Mouse (Mus musculus): ENCODE measurements around the gene Fzd2. TPM values are rescaled to one million over a fixed set of nuclear protein-coding genes. Genes with fewer than 3 reads are reported as not detected.

The Fzd2 gene
- total RNA-seq, 4 experiments from 2014 or later: 4.8 to 6.9 (median 5.7) TPM

GRCm38 (mm10) chr11:102623876-102624789 lies 19.9 kb downstream of the Fzd2 start:
- DNase-seq: no peak

DNA sequence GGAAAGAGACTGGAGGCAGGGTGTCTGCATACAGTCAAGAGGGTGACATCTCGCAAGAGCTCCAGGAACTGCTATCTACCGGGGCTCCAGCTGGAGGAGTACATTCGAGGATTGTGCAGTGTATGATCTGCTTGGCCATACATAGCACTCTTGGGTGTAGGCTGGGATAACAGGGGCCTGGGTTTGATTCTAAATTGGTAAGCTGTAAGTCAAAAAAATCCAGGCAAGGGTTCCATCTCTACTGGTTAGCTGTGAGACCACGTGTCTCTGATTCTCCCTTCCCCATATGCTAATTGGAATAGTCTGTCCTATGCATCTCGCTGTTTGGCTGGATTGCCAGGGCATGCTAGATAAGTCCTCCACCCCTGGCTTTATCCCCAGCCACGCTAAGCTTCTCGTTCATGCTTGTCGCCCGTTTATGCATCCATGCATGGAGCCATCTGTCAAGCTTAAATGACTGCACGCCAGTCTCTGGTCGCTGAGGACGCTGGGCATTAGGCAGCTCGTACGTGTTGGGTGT lies 20.8 kb downstream of the Fzd2 start:
- DNase-seq: no peak

- no peak for DNase-seq
Measured at GRCm38 (mm10) chr11:102627171-102627931, 23.2 kb downstream of the Fzd2 start.

DNA sequence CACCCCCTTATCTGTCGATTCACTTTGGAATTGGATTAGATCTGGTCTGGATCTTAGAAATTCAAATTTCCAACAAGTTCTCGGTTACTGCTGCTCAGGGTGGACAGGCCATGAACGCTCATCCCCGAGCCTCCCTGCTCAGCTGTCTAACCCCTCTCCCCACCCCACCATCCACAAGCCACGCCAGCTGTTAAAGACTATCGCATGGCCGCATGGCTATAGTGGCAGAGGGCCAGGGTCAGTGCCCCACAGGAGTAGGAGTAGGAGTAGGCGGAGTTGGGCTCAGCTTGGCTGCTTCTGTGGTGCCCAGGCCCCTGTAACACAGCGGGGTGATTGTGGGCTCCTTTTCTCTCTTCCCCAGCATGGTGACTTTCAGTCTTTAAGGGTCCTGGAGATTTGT lies 24.3 kb downstream of the Fzd2 start:
- no peak for DNase-seq

DNA sequence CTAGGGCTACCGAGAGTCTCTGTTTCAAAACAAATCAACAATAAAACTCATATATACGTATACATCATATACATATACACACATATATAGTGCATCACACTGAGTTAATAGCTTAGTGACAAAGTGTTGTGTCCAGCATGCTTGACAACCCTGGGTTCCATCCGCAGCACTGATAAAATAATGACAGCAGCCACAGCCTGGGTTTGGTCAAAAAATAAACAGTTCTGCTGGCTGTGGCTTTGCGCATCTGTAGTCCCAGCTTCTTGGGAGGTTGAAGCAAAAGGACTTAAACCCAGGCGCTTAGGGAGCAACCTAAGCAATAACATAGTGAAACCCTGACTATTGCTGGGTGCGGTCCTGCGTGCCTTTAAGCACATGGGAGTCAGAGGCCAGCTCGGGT lies 25.2 kb downstream of the Fzd2 start:
- DNase-seq: no peak

- no peak for DNase-seq
Measured at GRCm38 (mm10) chr11:102630731-102631130, 26.5 kb downstream of the Fzd2 start.

DNA sequence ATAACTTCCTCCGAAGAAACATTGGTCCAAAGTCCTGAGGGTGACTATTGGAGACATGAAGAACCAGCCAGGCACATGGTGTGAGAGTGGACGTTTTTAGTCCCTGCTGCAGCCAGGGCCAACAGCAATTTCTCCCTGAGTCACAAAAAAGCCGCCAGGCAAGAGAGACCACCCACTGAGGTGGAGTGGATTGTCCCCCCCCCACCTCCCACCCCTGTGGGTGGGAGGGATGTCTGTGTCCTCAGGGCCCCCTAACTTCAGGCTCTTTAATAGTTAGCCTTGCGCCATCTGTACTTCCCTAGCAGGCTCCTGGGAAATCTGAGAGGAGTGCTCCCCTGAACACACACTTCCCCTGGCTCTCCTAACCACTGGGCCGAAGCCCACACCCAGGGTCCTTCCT lies 27.0 kb downstream of the Fzd2 start:
- no peak for DNase-seq

- no peak for DNase-seq
Measured at GRCm38 (mm10) chr11:102632725-102633124, 28.5 kb downstream of the Fzd2 start.

DNA sequence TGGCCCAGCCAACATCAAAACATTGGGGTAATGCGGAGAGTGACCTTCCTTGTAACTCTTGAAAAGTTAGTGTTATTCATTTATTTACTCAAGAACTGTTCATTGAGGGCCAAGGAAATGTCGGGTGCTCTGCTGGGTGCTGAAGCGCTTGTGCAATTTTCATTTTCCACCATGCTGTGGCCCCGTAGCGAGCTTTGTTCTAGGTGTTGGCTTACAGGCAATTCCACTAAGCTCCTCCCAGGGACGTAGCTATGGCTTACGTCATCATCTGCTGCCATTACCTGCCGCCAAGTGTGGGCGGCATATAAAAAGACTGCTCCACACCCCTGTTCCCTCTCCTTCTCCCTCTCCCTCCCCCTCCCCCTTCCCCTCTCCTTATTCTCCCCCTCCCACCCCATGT lies 29.2 kb downstream of the Fzd2 start:
- no peak for DNase-seq

GRCm38 (mm10) chr11:102636887-102637286 lies 32.7 kb downstream of the Fzd2 start:
- DNase-seq: no peak

- DNase-seq: peak; percentile 63
Measured at GRCm38 (mm10) chr11:102643891-102644382, 39.7 kb downstream of the Fzd2 start.

GRCm38 (mm10) chr11:102646226-102646625 lies 42.0 kb downstream of the Fzd2 start:
- DNase-seq: no peak

DNA sequence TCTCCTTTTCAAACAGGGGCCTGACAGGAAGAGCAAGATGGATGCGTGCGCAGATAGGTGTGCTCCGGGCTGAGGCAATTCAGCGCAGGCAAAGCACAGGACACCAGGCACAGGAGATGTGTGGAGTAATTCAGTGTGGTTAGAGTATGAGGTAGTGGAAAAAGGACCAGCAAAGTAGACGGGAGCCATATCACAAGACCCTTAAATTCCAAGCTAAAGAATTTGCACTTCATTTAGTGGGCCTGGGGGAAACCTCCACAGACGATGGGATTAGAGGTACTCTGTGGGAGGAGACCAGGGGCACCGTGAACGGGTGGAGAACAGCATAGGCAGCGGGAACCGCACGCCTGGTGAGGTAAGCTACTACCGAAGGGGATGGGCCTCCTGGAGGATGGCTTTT lies 43.7 kb downstream of the Fzd2 start:
- DNase-seq: no peak

DNA sequence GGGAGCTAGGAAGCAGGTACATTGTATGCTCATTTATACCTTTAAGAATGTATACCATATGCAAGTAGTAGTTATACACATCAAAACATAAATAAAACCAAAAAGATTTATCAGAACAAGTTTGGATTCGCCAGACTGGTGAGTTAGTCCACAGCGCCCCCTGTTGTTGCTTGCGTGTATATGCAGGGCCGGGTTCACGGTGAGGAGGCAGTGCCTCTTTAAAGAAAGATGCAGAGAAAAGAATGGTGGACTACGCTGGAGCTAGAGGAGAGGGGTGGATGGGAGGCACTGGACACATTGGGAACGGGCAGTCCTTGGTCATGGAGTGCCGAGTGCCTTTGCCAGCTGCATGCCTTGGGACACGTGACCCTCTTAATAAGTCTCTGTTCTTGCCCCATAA lies 47.2 kb downstream of the Fzd2 start:
- DNase-seq: peak; percentile 39

- no peak for DNase-seq
Measured at GRCm38 (mm10) chr11:102652844-102653243, 48.6 kb downstream of the Fzd2 start.

DNA sequence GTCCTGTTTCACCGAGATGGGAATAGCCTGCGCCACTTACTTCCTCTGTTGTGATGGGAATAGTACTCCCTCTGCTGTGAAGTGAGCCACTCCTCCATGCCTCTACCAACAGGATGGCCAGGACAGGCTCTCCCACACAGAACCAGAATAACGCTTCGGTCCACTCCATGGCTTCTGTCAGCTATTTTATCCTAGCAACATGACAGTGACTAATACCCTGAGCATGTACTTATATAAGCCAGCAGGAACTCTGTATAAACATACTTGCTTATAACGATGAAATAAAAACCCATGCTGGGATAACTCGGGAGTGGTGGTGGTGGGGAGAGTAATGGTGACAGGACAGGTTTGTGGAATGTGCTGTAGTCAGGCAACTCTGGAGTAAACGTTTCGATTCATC lies 51.7 kb downstream of the Fzd2 start:
- no peak for DNase-seq

DNA sequence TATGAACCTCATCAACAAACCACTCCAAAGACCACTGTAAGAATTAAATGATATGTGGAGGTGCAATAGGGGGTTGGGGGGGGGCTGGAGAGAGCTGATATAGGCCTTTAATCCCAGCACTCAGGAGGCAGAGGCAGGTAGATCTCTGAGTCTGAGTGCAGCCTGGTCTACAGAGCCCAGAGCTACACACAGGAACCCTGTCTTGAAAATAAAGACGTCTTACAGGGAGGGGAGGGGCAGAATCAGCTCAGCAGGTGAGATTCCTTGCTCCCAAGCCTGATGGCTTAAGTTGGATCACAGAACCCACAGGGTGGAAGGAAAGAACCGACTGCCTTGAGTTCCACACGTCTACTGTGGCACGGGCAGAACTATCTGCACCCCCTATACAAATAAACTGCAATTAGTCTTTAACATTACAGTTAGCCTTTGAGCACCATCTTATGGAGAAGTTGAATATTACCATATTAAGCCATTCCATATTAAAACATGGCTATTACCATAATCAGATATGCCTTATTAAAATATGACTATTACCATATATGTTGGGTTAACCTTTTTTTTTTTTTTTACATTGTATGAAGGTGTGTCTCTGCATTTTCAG lies 52.2 kb downstream of the Fzd2 start:
- DNase-seq: no peak

DNA sequence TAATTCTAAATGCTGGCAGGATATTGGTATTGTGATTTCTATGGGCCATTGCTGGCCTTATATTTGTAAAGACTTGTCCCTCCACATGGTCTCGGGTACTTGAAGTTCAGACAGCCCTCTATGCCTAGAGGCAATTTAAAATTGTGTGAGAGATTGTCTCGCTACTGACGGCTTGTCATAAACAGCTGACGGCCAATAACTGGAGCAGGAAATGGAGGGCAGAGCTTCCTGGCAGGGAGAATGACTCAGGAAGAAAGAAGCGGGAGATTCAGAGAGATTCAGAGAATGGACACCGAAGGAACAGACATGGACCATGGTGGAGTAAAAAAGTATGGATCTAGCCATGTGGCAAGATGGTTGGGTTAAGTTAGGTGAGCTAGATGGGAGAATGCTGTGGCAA lies 52.7 kb downstream of the Fzd2 start:
- DNase-seq: no peak

All from adrenal gland, adult 8-10 months (tissue).